Mouse (Mus musculus): ENCODE results near the gene Fam205a3. TPM values are rescaled to one million over a fixed set of nuclear protein-coding genes. Genes with fewer than 3 reads are reported as not detected.
"Not testable (repeated sequence)": the region's sequence is repeated elsewhere in the genome, so short reads cannot be mapped to it uniquely, and the experiment has no call there.

Gene Fam205a3
- total RNA-seq (2021): under 1 TPM in 1 of 2 experiments, not detected in 1; 0.52 TPM

- DNase-seq (ENCODE audit: extremely low spot score in 1 of 2, low spot score in 1 of 2): not testable (repeated sequence)
Observed at GRCm38 (mm10) chr4:42318034-42318433, at the start of gene Fam205a3. TSS of gene Fam205a3 (plus strand) at chr4:42318334.

GRCm38 (mm10) chr4:42293967-42294366 lies 24.2 kb upstream of the Fam205a3 start, which contains the start of gene Gm21953:
TSS of gene Gm21953 (plus strand) at chr4:42294267.
- not testable (repeated sequence) for DNase-seq (ENCODE audit: extremely low spot score in 1 of 2, low spot score in 1 of 2)

Other genes with a start within 250 kb of the Fam205a3 start
- not detected for gene Gm3893, start 227.1 kb upstream of the Fam205a3 start, total RNA-seq (2021)
- gene Gm13304, start 203.5 kb upstream of the Fam205a3 start, total RNA-seq (2021): 10 to 100 TPM in 1 of 2 experiments, 1 to 10 TPM in 1; 8.9 to 15.5 TPM
- 10 to 100 TPM in 1 of 2 experiments, 1 to 10 TPM in 1; 4.6 to 11.6 TPM for gene Gm13306, start 164.9 kb upstream of the Fam205a3 start, total RNA-seq (2021)
- gene Gm13305, start 149.7 kb upstream of the Fam205a3 start, total RNA-seq (2021): 1 to 10 TPM; 1.7 to 3.0 TPM
- 1 to 10 TPM; 5.0 to 8.3 TPM for gene Gm10600, start 77.7 kb upstream of the Fam205a3 start, total RNA-seq (2021)
- not detected for gene Ccl21b, start 62.6 kb upstream of the Fam205a3 start, total RNA-seq (2021)
- not detected for gene Gm21953, start 24.1 kb upstream of the Fam205a3 start, total RNA-seq (2021)
- not detected for gene Gm21586, start 121.0 kb downstream of the Fam205a3 start, total RNA-seq (2021)
- 1 to 10 TPM; 2.1 to 2.8 TPM for gene Gm2163, start 148.4 kb downstream of the Fam205a3 start, total RNA-seq (2021)
- under 1 TPM in 1 of 2 experiments, not detected in 1; 0.52 TPM for gene Fam205a2, start 209.8 kb downstream of the Fam205a3 start, total RNA-seq (2021)